Comparison of ENCODE assay signal across 25 mouse cellular contexts in the genomic region with DNA sequence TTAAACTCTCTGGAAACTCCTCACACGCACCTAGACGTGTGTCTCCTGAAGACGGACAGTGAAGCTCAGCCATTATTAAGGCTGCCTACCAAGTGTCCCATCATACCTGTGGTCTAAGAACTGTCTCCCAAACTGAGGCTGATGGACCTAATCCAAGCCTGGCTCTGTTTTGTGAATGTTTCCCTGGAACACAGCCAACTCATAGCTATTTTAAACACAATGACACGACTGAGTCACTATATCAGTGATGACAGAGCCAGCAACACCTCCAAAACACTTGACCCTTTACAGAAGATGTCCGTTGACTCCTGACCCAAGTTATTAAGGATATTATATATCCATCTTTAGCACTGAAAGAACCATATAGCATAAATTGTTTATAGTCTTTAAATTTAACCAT. TPM values are rescaled to one million over a fixed set of nuclear protein-coding genes. Genes with fewer than 3 reads are reported as not detected.
DNase-seq lines count a peak whose midpoint lies in the region; ATAC-seq and TF ChIP-seq lines count a peak whose summit lies in the region.
"Had no signal": no experiment of that assay in that cellular context is flagged by ENCODE, and none has a peak within 500 bp of the region (broad histone marks: within the 10 kb centered on the region; RNA-seq: fewer than 3 reads in every experiment).

No protein-coding gene starts in this region.

- H3K27ac ChIP-seq in kidney, adult 2 months (ENCODE audit: insufficient read depth, low read depth, low read length) = no peak overlapping the region
- peak overlapping the region; percentile 69 for H3K27ac ChIP-seq in heart, postnatal 0 days (ENCODE audit: low read depth)
- H3K27ac ChIP-seq: embryonic facial prominence, embryonic 10.5 days; forebrain, embryonic 15.5 days; gastrocnemius, adult 2 months; heart, adult 2 months; hindbrain, embryonic 15.5 days; limb, embryonic 15.5 days; neural tube, embryonic 12.5 days; stomach, embryonic 15.5 days had no signal

- DNase-seq in kidney, adult 2 months = peak; percentile 33
- no peak for DNase-seq in kidney, postnatal 4 days
- peak; percentile 38 for DNase-seq in 3134 (ENCODE audit: extremely low read depth, insufficient read length, low spot score)
- DNase-seq in heart, adult 9 months (ENCODE audit: low spot score in 2 of 2) = peak; percentile 26 to 49
- DNase-seq in heart, postnatal 0 days (ENCODE audit: low spot score) = peak; percentile 95
- DNase-seq in thymus, adult 18-20 months = no peak
- no peak for DNase-seq in layer of hippocampus, postnatal 10 days (ENCODE audit: low spot score in 2 of 2)
- no peak for DNase-seq in left cerebral cortex, adult 11 months (ENCODE audit: low spot score)
- DNase-seq: adrenal gland, postnatal 14 days; B cell, adult 2 months; cerebellum, adult 2 months; gastrocnemius, adult 2 months; layer of hippocampus, adult 9-11 months; lung, adult 2 months; thymus, postnatal 25 days had no signal

- H3K9me3 ChIP-seq in heart, postnatal 0 days (replicated peaks; ENCODE audit: control insufficient read depth, low read length) = no peaks in the 10 kb centered on the region
- H3K9me3 ChIP-seq: embryonic facial prominence, embryonic 10.5 days; forebrain, embryonic 15.5 days; hindbrain, embryonic 15.5 days; limb, embryonic 15.5 days; neural tube, embryonic 12.5 days; stomach, embryonic 15.5 days had no signal

- no peak for TF ChIP-seq POLR2A in kidney, adult 2 months (IDR thresholded peaks at IDR 0.05; ENCODE audit: low read depth, low read length)

- no peaks in the 10 kb centered on the region for H3K36me3 ChIP-seq in kidney, adult 2 months (ENCODE audit: control insufficient read depth, insufficient read depth, low read length)
- no peaks in the 10 kb centered on the region for H3K36me3 ChIP-seq in heart, postnatal 0 days (replicated peaks; ENCODE audit: control insufficient read depth, insufficient read depth, low read length)
- H3K36me3 ChIP-seq: embryonic facial prominence, embryonic 10.5 days; forebrain, embryonic 15.5 days; hindbrain, embryonic 15.5 days; limb, embryonic 15.5 days; neural tube, embryonic 12.5 days; stomach, embryonic 15.5 days had no signal

- TF ChIP-seq CTCF in kidney, adult 2 months (conservative IDR thresholded peaks at IDR 0.05; ENCODE audit: insufficient read depth, insufficient read length, low read depth, low read length) = no peak
- TF ChIP-seq CTCF in heart, postnatal 0 days (IDR thresholded peaks at IDR 0.05; ENCODE audit: low read depth) = no peak

- peak; percentile 92 for ATAC-seq in heart, postnatal 0 days (ENCODE audit: insufficient read depth, low read depth)
- ATAC-seq: activated CD4-positive, CD25-positive, alpha-beta regulatory T cell, adult 4 months; forebrain, embryonic 15.5 days; intestine, embryonic 16.5 days; Patski had no signal

- H3K27me3 ChIP-seq in kidney, adult 2 months (replicated peaks; ENCODE audit: control insufficient read depth, insufficient read depth, low read length) = no peaks in the 10 kb centered on the region
- H3K27me3 ChIP-seq in heart, postnatal 0 days (ENCODE audit: control insufficient read depth, insufficient read depth, low read length) = no peaks in the 10 kb centered on the region
- H3K27me3 ChIP-seq: forebrain, embryonic 15.5 days; hindbrain, embryonic 15.5 days; limb, embryonic 15.5 days; neural tube, embryonic 12.5 days; Patski; stomach, embryonic 15.5 days had no signal

- H3K9ac ChIP-seq in heart, postnatal 0 days (replicated peaks; ENCODE audit: low read depth, low read length) = no peak overlapping the region
- H3K9ac ChIP-seq: forebrain, embryonic 15.5 days; hindbrain, embryonic 15.5 days; limb, embryonic 15.5 days; neural tube, embryonic 12.5 days; stomach, embryonic 15.5 days had no signal

- no peak overlapping the region for H3K4me3 ChIP-seq in kidney, adult 2 months (ENCODE audit: insufficient read depth, low read depth, low read length)
- H3K4me3 ChIP-seq in heart, postnatal 0 days (ENCODE audit: low read depth, low read length) = no peak overlapping the region
- H3K4me3 ChIP-seq: embryonic facial prominence, embryonic 10.5 days; forebrain, embryonic 15.5 days; gastrocnemius, adult 2 months; heart, adult 2 months; hindbrain, embryonic 15.5 days; limb, embryonic 15.5 days; neural tube, embryonic 12.5 days; stomach, embryonic 15.5 days had no signal

- WGBS in kidney, adult 2 months = 70% methylated on average over 5 of the region's 5 CpGs
- 16% methylated on average over 5 of the region's 5 CpGs for WGBS in heart, postnatal 0 days

- peak overlapping the region; percentile 30 for H3K4me2 ChIP-seq in heart, postnatal 0 days (ENCODE audit: low read depth, low read length)
- H3K4me2 ChIP-seq: forebrain, embryonic 15.5 days; hindbrain, embryonic 15.5 days; limb, embryonic 15.5 days; neural tube, embryonic 12.5 days; stomach, embryonic 15.5 days had no signal

- H3K4me1 ChIP-seq in kidney, adult 2 months (ENCODE audit: control insufficient read depth, insufficient read depth, low read length) = no peaks in the 10 kb centered on the region
- H3K4me1 ChIP-seq in heart, postnatal 0 days (ENCODE audit: control insufficient read depth, insufficient read depth) = peaks cover 20% of the 10 kb centered on the region
- H3K4me1 ChIP-seq: embryonic facial prominence, embryonic 10.5 days; forebrain, embryonic 15.5 days; hindbrain, embryonic 15.5 days; limb, embryonic 15.5 days; neural tube, embryonic 12.5 days; stomach, embryonic 15.5 days had no signal

- TF ChIP-seq EP300 in heart, postnatal 0 days (IDR thresholded peaks at IDR 0.05; ENCODE audit: low read depth) = peak; percentile 28; the same call in 1 of the 2 replicates

RNA-seq across cellular contexts. Expression of a gene that starts 43.0 kb away (rescaled TPM):
- 1.4 and 3.7 TPM in 2 replicates for polyA plus RNA-seq in kidney, adult 2 months (2012; rRNA removed)
- total RNA-seq in heart, postnatal 0 days (2014; rRNA removed; ENCODE audit: low replicate concordance) = 31.7 and 44.4 TPM in 2 replicates
- polyA plus RNA-seq in heart, postnatal 0 days (2015; fragmentation: Nextera tagmentation; extraction: Ambion mirVana) = 12.6 and 17.5 TPM in 2 replicates
- 10 to 100 TPM; 70.4 to 73.3 TPM for total RNA-seq in layer of hippocampus, postnatal 10 days (2021)

Comparison
In these comparisons a context has a peak if more than half of its experiments do, and no peak if none do; other contexts are left out.
1. DNase-seq: peak in kidney, adult 2 months (single experiment), 3134 (single experiment), heart, adult 9 months (2 of 2) and heart, postnatal 0 days (single experiment); none in kidney, postnatal 4 days (0 of 2), thymus, adult 18-20 months (0 of 2), layer of hippocampus, postnatal 10 days (0 of 2) and left cerebral cortex, adult 11 months (single experiment).